Mouse (Mus musculus): ENCODE measurements around the gene Kcnk13. TPM values are rescaled to one million over a fixed set of nuclear protein-coding genes. Genes with fewer than 3 reads are reported as not detected.

Gene Kcnk13
- polyA plus RNA-seq, 1 experiment from 2014 or later, result 0.37 TPM

GRCm38 (mm10) chr12:100067477-100067876, 103.2 kb downstream of the Kcnk13 start:
- Histone ChIP-seq H3K27ac (ENCODE audit: low read depth) (no peak overlapping the region), H3K4me1 (replicated peaks; ENCODE audit: control insufficient read depth, insufficient read depth, low read length) (no peaks in the 10 kb centered on the region), H3K4me2 (ENCODE audit: low read length) (no peak overlapping the region), H3K27me3 (replicated peaks; ENCODE audit: control insufficient read depth, insufficient read depth, low read length) (no peaks in the 10 kb centered on the region), H3K9ac (ENCODE audit: low read length) (no peak overlapping the region), H3K4me3 (ENCODE audit: low read depth, low read length) (no peak overlapping the region), H3K9me3 (ENCODE audit: control insufficient read depth, low read length) (no peaks in the 10 kb centered on the region), H3K36me3 (ENCODE audit: control insufficient read depth, insufficient read depth, low read length) (no peaks in the 10 kb centered on the region)
- 86% methylated on average over 5 of the region's 5 CpGs for WGBS
- DNase-seq (ENCODE audit: low spot score) (no peak), ATAC-seq (replicated peaks; ENCODE audit: low FRiP score, low TSS enrichment, low read depth) (no peak)

- H3K9ac ChIP-seq (ENCODE audit: low read length), result no peak overlapping the region
- no peaks in the 10 kb centered on the region for H3K9me3 ChIP-seq (ENCODE audit: control insufficient read depth, low read length)
- no peaks in the 10 kb centered on the region for H3K4me1 ChIP-seq (replicated peaks; ENCODE audit: control insufficient read depth, insufficient read depth, low read length)
- H3K4me3 ChIP-seq (ENCODE audit: low read depth, low read length), result no peak overlapping the region
- no peaks in the 10 kb centered on the region for H3K36me3 ChIP-seq (ENCODE audit: control insufficient read depth, insufficient read depth, low read length)
- no peak overlapping the region for H3K27ac ChIP-seq (ENCODE audit: low read depth)
- DNase-seq (ENCODE audit: low spot score), result no peak
- ATAC-seq (replicated peaks; ENCODE audit: low FRiP score, low TSS enrichment, low read depth), result no peak; the same call in 1 of the 2 replicates
- 54% methylated on average over 4 of the region's 4 CpGs for WGBS
- H3K4me2 ChIP-seq (ENCODE audit: low read length), result no peak overlapping the region
- H3K27me3 ChIP-seq (replicated peaks; ENCODE audit: control insufficient read depth, insufficient read depth, low read length), result no peaks in the 10 kb centered on the region
Observed at GRCm38 (mm10) chr12:100073201-100073672, 108.9 kb downstream of the Kcnk13 start.

- no peak for ATAC-seq (replicated peaks; ENCODE audit: low FRiP score, low TSS enrichment, low read depth)
- Histone ChIP-seq H3K4me3 (ENCODE audit: low read depth, low read length) (no peak overlapping the region), H3K9me3 (ENCODE audit: control insufficient read depth, low read length) (no peaks in the 10 kb centered on the region), H3K27ac (ENCODE audit: low read depth) (no peak overlapping the region), H3K36me3 (ENCODE audit: control insufficient read depth, insufficient read depth, low read length) (no peaks in the 10 kb centered on the region), H3K27me3 (replicated peaks; ENCODE audit: control insufficient read depth, insufficient read depth, low read length) (no peaks in the 10 kb centered on the region), H3K4me2 (ENCODE audit: low read length) (no peak overlapping the region), H3K4me1 (replicated peaks; ENCODE audit: control insufficient read depth, insufficient read depth, low read length) (no peaks in the 10 kb centered on the region), H3K9ac (ENCODE audit: low read length) (no peak overlapping the region)
- DNase-seq (ENCODE audit: low spot score), result no peak
- WGBS, result 54% methylated on average over 4 of the region's 4 CpGs
Observed at GRCm38 (mm10) chr12:100075715-100076114, 111.4 kb downstream of the Kcnk13 start.

- DNase-seq (ENCODE audit: low spot score) (no peak), ATAC-seq (replicated peaks; ENCODE audit: low FRiP score, low TSS enrichment, low read depth) (no peak)
- no peaks in the 10 kb centered on the region for H3K27me3 ChIP-seq (replicated peaks; ENCODE audit: control insufficient read depth, insufficient read depth, low read length)
- H3K4me3 ChIP-seq (ENCODE audit: low read depth, low read length), result no peak overlapping the region
- no peak overlapping the region for H3K27ac ChIP-seq (ENCODE audit: low read depth)
- 0 out of 2 replicates have a peak, but pooled peaks cover 4% of the 10 kb centered on the region for H3K4me1 ChIP-seq (replicated peaks; ENCODE audit: control insufficient read depth, insufficient read depth, low read length)
- no peaks in the 10 kb centered on the region for H3K36me3 ChIP-seq (ENCODE audit: control insufficient read depth, insufficient read depth, low read length)
- H3K9ac ChIP-seq (ENCODE audit: low read length), result no peak overlapping the region
- no peak overlapping the region for H3K4me2 ChIP-seq (ENCODE audit: low read length)
- H3K9me3 ChIP-seq (ENCODE audit: control insufficient read depth, low read length), result no peaks in the 10 kb centered on the region
- WGBS, result 81% methylated on average over 8 of the region's 8 CpGs
Observed at GRCm38 (mm10) chr12:100079636-100080286, 115.5 kb downstream of the Kcnk13 start.

- H3K36me3 ChIP-seq (ENCODE audit: control insufficient read depth, insufficient read depth, low read length), result no peaks in the 10 kb centered on the region
- no peak overlapping the region for H3K27ac ChIP-seq (ENCODE audit: low read depth)
- WGBS, result 87% methylated on average over 3 of the region's 3 CpGs
- no peaks in the 10 kb centered on the region for H3K9me3 ChIP-seq (ENCODE audit: control insufficient read depth, low read length)
- no peaks in the 10 kb centered on the region for H3K27me3 ChIP-seq (replicated peaks; ENCODE audit: control insufficient read depth, insufficient read depth, low read length)
- H3K4me1 ChIP-seq (replicated peaks; ENCODE audit: control insufficient read depth, insufficient read depth, low read length), result 0 out of 2 replicates have a peak, but pooled peaks cover 4% of the 10 kb centered on the region
- H3K4me2 ChIP-seq (ENCODE audit: low read length), result no peak overlapping the region
- DNase-seq (ENCODE audit: low spot score) (no peak), ATAC-seq (replicated peaks; ENCODE audit: low FRiP score, low TSS enrichment, low read depth) (no peak)
- no peak overlapping the region for H3K4me3 ChIP-seq (ENCODE audit: low read depth, low read length)
- no peak overlapping the region for H3K9ac ChIP-seq (ENCODE audit: low read length)
Observed at GRCm38 (mm10) chr12:100088026-100088425, 123.7 kb downstream of the Kcnk13 start.

- H3K4me1 ChIP-seq (replicated peaks; ENCODE audit: control insufficient read depth, insufficient read depth, low read length), result 0 out of 2 replicates have a peak, but pooled peaks cover under 1% of the 10 kb centered on the region
- H3K36me3 ChIP-seq (ENCODE audit: control insufficient read depth, insufficient read depth, low read length), result no peaks in the 10 kb centered on the region
- H3K4me3 ChIP-seq (ENCODE audit: low read depth, low read length), result no peak overlapping the region
- no peak for ATAC-seq (replicated peaks; ENCODE audit: low FRiP score, low TSS enrichment, low read depth)
- 87% methylated on average over 5 of the region's 5 CpGs for WGBS
- no peak overlapping the region for H3K9ac ChIP-seq (ENCODE audit: low read length)
- no peak for DNase-seq (ENCODE audit: low spot score)
- no peak overlapping the region for H3K4me2 ChIP-seq (ENCODE audit: low read length)
- no peak overlapping the region for H3K27ac ChIP-seq (ENCODE audit: low read depth)
- no peaks in the 10 kb centered on the region for H3K9me3 ChIP-seq (ENCODE audit: control insufficient read depth, low read length)
- no peaks in the 10 kb centered on the region for H3K27me3 ChIP-seq (replicated peaks; ENCODE audit: control insufficient read depth, insufficient read depth, low read length)
Observed at GRCm38 (mm10) chr12:100089265-100089664, 125.0 kb downstream of the Kcnk13 start.

GRCm38 (mm10) chr12:100090750-100091149, 126.5 kb downstream of the Kcnk13 start:
- no peak overlapping the region for H3K27ac ChIP-seq (ENCODE audit: low read depth)
- no peak overlapping the region for H3K4me3 ChIP-seq (ENCODE audit: low read depth, low read length)
- no peaks in the 10 kb centered on the region for H3K9me3 ChIP-seq (ENCODE audit: control insufficient read depth, low read length)
- no peaks in the 10 kb centered on the region for H3K36me3 ChIP-seq (ENCODE audit: control insufficient read depth, insufficient read depth, low read length)
- no peaks in the 10 kb centered on the region for H3K4me1 ChIP-seq (replicated peaks; ENCODE audit: control insufficient read depth, insufficient read depth, low read length)
- no peak overlapping the region for H3K9ac ChIP-seq (ENCODE audit: low read length)
- 78% methylated on average over 4 of the region's 4 CpGs for WGBS
- ATAC-seq (replicated peaks; ENCODE audit: low FRiP score, low TSS enrichment, low read depth) (no peak), DNase-seq (ENCODE audit: low spot score) (no peak)
- no peak overlapping the region for H3K4me2 ChIP-seq (ENCODE audit: low read length)
- no peaks in the 10 kb centered on the region for H3K27me3 ChIP-seq (replicated peaks; ENCODE audit: control insufficient read depth, insufficient read depth, low read length)

- no peak for DNase-seq (ENCODE audit: low spot score)
- WGBS, result 83% methylated on average over 11 of the region's 11 CpGs
Observed at GRCm38 (mm10) chr12:100093046-100093445, 128.7 kb downstream of the Kcnk13 start.

More at GRCm38 (mm10) chr12:100093046-100093445, 128.7 kb downstream of the Kcnk13 start:
- Histone ChIP-seq H3K4me2 (ENCODE audit: low read length) (no peak overlapping the region), H3K27me3 (replicated peaks; ENCODE audit: control insufficient read depth, insufficient read depth, low read length) (no peaks in the 10 kb centered on the region), H3K4me1 (replicated peaks; ENCODE audit: control insufficient read depth, insufficient read depth, low read length) (no peaks in the 10 kb centered on the region), H3K36me3 (ENCODE audit: control insufficient read depth, insufficient read depth, low read length) (no peaks in the 10 kb centered on the region), H3K4me3 (ENCODE audit: low read depth, low read length) (no peak overlapping the region), H3K27ac (ENCODE audit: low read depth) (no peak overlapping the region), H3K9ac (ENCODE audit: low read length) (no peak overlapping the region), H3K9me3 (ENCODE audit: control insufficient read depth, low read length) (no peaks in the 10 kb centered on the region)
- ATAC-seq (replicated peaks; ENCODE audit: low FRiP score, low TSS enrichment, low read depth), result no peak
